Mouse (Mus musculus): Measurements from ENCODE around the gene Meltf. TPM values are rescaled to one million over a fixed set of nuclear protein-coding genes. Genes with fewer than 3 reads are reported as not detected.

The Meltf gene
- polyA plus RNA-seq, 1 experiment from 2014 or later = 0.55 TPM

- Histone ChIP-seq H3K4me1 (ENCODE audit: control insufficient read depth, low read depth, low read length) (no peaks in the 10 kb centered on the region), H3K36me3 (ENCODE audit: control insufficient read depth, insufficient read depth) (no peaks in the 10 kb centered on the region), H3K4me2 (ENCODE audit: low read depth, low read length) (no peak overlapping the region), H3K9me3 (replicated peaks; ENCODE audit: control insufficient read depth, low read length) (no peaks in the 10 kb centered on the region), H3K9ac (ENCODE audit: low read depth, low read length) (no peak overlapping the region), H3K27me3 (ENCODE audit: control insufficient read depth, insufficient read depth, low read depth, low read length) (no peaks in the 10 kb centered on the region; the same call in 1 of the 2 replicates), H3K27ac (ENCODE audit: low read length) (no peak overlapping the region), H3K4me3 (ENCODE audit: low read depth, low read length) (no peak overlapping the region)
- no peak for ATAC-seq (ENCODE audit: low read depth)
- WGBS (ENCODE audit: insufficient replicate concordance) = 53% methylated on average over 9 of the region's 9 CpGs
Measured at GRCm38 (mm10) chr16:31882381-31882908, 3.8 kb downstream of the Meltf start.

DNA sequence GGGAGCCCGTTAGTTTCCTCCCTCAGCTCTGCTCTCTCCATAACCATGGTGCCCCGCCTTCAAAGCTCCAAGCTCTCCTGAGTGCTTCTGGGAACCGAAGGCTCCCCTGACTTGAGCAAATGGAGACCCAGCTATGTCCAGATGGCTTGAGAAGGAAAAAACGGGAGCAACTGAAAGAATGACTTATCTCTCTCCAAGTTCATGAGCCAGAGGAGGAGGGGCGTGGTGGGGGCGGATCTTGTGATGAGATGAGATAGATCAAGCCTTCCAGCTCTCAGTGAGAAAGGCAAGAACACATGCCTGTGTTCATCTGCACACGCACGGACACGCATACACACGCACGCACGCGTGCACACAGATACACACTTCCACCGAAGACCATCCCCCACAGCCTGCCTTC is 4.7 kb downstream of the Meltf start:
- Histone ChIP-seq H3K9me3 (replicated peaks; ENCODE audit: control insufficient read depth, low read length) (no peaks in the 10 kb centered on the region), H3K36me3 (ENCODE audit: control insufficient read depth, insufficient read depth) (no peaks in the 10 kb centered on the region), H3K27me3 (ENCODE audit: control insufficient read depth, insufficient read depth, low read depth, low read length) (no peaks in the 10 kb centered on the region; the same call in 1 of the 2 replicates), H3K4me3 (ENCODE audit: low read depth, low read length) (no peak overlapping the region), H3K27ac (ENCODE audit: low read length) (no peak overlapping the region), H3K4me1 (ENCODE audit: control insufficient read depth, low read depth, low read length) (no peaks in the 10 kb centered on the region), H3K9ac (ENCODE audit: low read depth, low read length) (no peak overlapping the region), H3K4me2 (ENCODE audit: low read depth, low read length) (no peak overlapping the region)
- 55% methylated on average over 14 of the region's 14 CpGs for WGBS (ENCODE audit: insufficient replicate concordance)
- ATAC-seq (ENCODE audit: low read depth) = no peak

DNA sequence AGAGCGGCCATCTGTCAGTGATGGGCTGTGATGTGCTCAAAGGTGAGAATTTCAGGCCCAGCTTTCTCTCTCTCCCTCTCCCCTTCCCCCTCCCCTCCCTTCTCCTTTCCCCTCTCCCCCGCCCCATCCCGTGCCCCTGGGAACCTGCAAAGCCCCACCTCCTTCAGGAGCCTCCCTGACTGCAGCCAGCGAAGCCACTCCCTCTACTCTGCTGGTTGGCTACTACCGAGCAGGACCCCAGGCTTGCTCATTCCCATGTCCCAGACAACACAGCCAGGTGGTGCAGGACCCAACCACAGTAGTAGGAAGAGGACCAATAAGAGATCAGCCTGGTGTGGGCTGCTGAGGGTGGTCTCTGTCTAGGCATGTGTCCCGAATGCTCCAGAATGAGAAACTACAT is 5.3 kb downstream of the Meltf start:
- H3K9ac ChIP-seq (ENCODE audit: low read depth, low read length) = no peak overlapping the region
- no peaks in the 10 kb centered on the region for H3K4me1 ChIP-seq (ENCODE audit: control insufficient read depth, low read depth, low read length)
- H3K27ac ChIP-seq (ENCODE audit: low read length) = no peak overlapping the region
- ATAC-seq (ENCODE audit: low read depth) = no peak
- H3K9me3 ChIP-seq (replicated peaks; ENCODE audit: control insufficient read depth, low read length) = no peaks in the 10 kb centered on the region
- H3K4me2 ChIP-seq (ENCODE audit: low read depth, low read length) = no peak overlapping the region
- WGBS (ENCODE audit: insufficient replicate concordance) = 25% methylated on average over 6 of the region's 6 CpGs
- H3K4me3 ChIP-seq (ENCODE audit: low read depth, low read length) = no peak overlapping the region
- no peaks in the 10 kb centered on the region; the same call in 1 of the 2 replicates for H3K27me3 ChIP-seq (ENCODE audit: control insufficient read depth, insufficient read depth, low read depth, low read length)
- H3K36me3 ChIP-seq (ENCODE audit: control insufficient read depth, insufficient read depth) = no peaks in the 10 kb centered on the region

GRCm38 (mm10) chr16:31890907-31891306 is 12.3 kb downstream of the Meltf start:
- Histone ChIP-seq H3K4me1 (ENCODE audit: control insufficient read depth, low read depth, low read length) (no peaks in the 10 kb centered on the region), H3K9me3 (replicated peaks; ENCODE audit: control insufficient read depth, low read length) (no peaks in the 10 kb centered on the region), H3K4me2 (ENCODE audit: low read depth, low read length) (no peak overlapping the region), H3K4me3 (ENCODE audit: low read depth, low read length) (no peak overlapping the region), H3K9ac (ENCODE audit: low read depth, low read length) (no peak overlapping the region), H3K36me3 (ENCODE audit: control insufficient read depth, insufficient read depth) (no peaks in the 10 kb centered on the region), H3K27ac (ENCODE audit: low read length) (no peak overlapping the region), H3K27me3 (ENCODE audit: control insufficient read depth, insufficient read depth, low read depth, low read length) (no peaks in the 10 kb centered on the region)
- WGBS (ENCODE audit: insufficient replicate concordance) = 64% methylated on average over 7 of the region's 7 CpGs
- no peak for ATAC-seq (ENCODE audit: low read depth)

DNA sequence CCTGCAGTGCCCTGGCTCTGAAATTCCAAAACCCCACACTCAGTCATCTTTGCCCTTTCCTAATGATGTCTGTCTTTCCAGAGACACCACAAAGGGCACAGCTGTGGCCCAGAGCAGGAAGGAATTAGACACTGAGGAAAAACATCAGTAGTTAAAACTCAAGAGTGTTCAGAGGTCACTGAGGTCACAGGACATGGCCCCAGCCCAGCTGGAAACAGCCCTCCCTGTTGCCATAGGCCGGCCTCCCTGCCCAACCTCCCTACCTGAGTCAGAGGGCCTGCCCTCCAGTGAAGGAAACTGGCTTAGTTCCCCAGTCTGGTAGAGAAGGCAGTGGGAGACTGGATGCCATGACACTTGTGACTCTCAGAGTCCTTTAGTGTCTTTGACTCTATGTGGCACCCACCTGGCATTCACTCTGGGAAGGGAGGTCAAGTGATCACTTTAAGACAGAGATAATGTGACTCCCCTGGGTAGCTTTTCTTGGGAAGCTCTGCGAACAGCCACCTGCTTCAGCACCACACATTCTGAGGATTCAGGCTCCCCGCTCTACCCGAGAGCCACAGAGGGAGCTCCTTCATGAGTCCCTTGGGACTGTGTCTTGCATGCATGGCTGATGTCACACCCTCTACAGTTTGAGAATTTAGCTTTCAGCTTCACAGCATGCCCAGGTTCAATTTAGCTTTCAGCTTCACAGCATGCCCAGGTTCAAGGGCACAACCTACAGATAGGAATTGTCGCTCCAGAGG is 15.0 kb downstream of the Meltf start:
- ATAC-seq (ENCODE audit: low read depth) = no peak
- Histone ChIP-seq H3K27ac (ENCODE audit: low read length) (no peak overlapping the region), H3K9ac (ENCODE audit: low read depth, low read length) (no peak overlapping the region), H3K4me1 (ENCODE audit: control insufficient read depth, low read depth, low read length) (no peaks in the 10 kb centered on the region), H3K36me3 (ENCODE audit: control insufficient read depth, insufficient read depth) (no peaks in the 10 kb centered on the region), H3K4me2 (ENCODE audit: low read depth, low read length) (no peak overlapping the region), H3K4me3 (ENCODE audit: low read depth, low read length) (no peak overlapping the region), H3K27me3 (ENCODE audit: control insufficient read depth, insufficient read depth, low read depth, low read length) (no peaks in the 10 kb centered on the region), H3K9me3 (replicated peaks; ENCODE audit: control insufficient read depth, low read length) (no peaks in the 10 kb centered on the region)
- WGBS (ENCODE audit: insufficient replicate concordance) = 67% methylated on average over 5 of the region's 5 CpGs

- H3K9ac ChIP-seq (ENCODE audit: low read depth, low read length) = no peak overlapping the region
- no peaks in the 10 kb centered on the region for H3K36me3 ChIP-seq (ENCODE audit: control insufficient read depth, insufficient read depth)
- no peak for ATAC-seq (ENCODE audit: low read depth)
- peak overlapping the region; percentile 22; the same call in 1 of the 2 replicates for H3K4me2 ChIP-seq (ENCODE audit: low read depth, low read length)
- H3K4me3 ChIP-seq (ENCODE audit: low read depth, low read length) = no peak overlapping the region
- no peaks in the 10 kb centered on the region for H3K9me3 ChIP-seq (replicated peaks; ENCODE audit: control insufficient read depth, low read length)
- no peak overlapping the region for H3K27ac ChIP-seq (ENCODE audit: low read length)
- H3K4me1 ChIP-seq (ENCODE audit: control insufficient read depth, low read depth, low read length) = no peaks in the 10 kb centered on the region
- no peaks in the 10 kb centered on the region for H3K27me3 ChIP-seq (ENCODE audit: control insufficient read depth, insufficient read depth, low read depth, low read length)
- 17% methylated on average over 29 of the region's 29 CpGs for WGBS (ENCODE audit: insufficient replicate concordance)
Measured at GRCm38 (mm10) chr16:31896971-31897774, 18.6 kb downstream of the Meltf start.

DNA sequence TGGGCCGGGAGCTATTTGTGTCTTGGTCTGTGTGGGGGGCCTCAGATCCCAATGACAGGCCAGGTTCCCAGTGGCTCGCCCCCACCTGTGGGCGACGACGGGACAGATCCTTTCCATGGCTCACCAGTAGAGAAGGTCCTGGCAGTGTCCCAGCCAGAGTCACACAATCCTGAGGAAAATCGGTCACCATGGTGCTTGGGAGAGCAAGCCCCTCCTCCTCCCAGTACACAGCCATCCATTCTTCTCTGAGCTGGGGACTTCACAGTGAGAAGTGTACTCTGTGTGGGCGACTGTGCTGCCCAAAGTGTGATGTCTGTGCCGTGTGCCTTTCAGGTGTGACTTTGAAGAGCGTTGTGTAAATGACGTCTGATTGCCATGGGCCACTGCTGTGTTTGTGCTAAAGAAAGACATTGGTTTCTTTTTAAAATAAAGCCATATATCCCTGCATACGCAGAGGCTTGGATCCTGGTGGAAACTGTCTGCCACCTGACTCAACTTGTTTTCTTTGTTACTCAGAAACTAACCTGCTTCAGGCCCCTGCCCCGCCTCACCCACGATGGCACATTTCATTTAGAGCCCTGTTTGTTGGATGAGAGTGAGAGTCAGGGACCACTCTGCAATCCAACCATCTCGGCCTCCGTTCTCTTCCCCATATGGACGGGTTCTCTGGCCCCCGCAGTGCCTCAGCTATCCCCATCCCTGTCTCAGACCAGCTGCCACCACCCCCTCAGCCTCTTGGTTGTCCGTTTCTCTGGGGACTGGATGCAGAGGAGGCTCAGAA is 20.1 kb downstream of the Meltf start:
- Histone ChIP-seq H3K4me1 (ENCODE audit: control insufficient read depth, low read depth, low read length) (no peaks in the 10 kb centered on the region), H3K36me3 (ENCODE audit: control insufficient read depth, insufficient read depth) (no peaks in the 10 kb centered on the region), H3K4me3 (ENCODE audit: low read depth, low read length) (no peak overlapping the region), H3K4me2 (ENCODE audit: low read depth, low read length) (no peak overlapping the region), H3K27me3 (ENCODE audit: control insufficient read depth, insufficient read depth, low read depth, low read length) (no peaks in the 10 kb centered on the region), H3K9ac (ENCODE audit: low read depth, low read length) (no peak overlapping the region), H3K9me3 (replicated peaks; ENCODE audit: control insufficient read depth, low read length) (no peaks in the 10 kb centered on the region), H3K27ac (ENCODE audit: low read length) (no peak overlapping the region)
- ATAC-seq (ENCODE audit: low read depth) = no peak
- WGBS (ENCODE audit: insufficient replicate concordance) = 74% methylated on average over 18 of the region's 18 CpGs

DNA sequence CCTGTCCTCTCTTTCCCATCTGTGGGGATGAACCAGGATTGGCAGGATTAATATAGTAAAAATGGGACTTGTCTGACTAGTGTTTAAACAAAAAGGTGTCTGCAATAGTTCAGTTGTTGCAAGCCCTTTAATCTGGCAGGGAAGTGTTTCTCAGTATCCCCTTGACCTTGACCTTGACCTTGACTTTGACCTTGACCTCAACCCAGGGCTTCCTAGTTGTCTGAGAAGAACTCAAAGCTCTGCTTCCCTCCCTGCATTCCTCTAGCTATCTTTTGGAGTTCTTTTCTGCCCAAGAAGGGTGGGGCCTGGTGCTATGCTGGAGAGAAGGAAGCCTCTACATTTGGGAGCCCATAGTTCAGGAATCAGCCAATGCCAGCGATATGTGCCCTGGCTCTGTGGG is 23.3 kb downstream of the Meltf start:
- 63% methylated on average over 1 of the region's 1 CpGs for WGBS (ENCODE audit: insufficient replicate concordance)

More for the DNA sequence above, 23.3 kb downstream of the Meltf start:
- Histone ChIP-seq H3K27ac (ENCODE audit: low read length) (no peak overlapping the region), H3K4me3 (ENCODE audit: low read depth, low read length) (no peak overlapping the region), H3K27me3 (ENCODE audit: control insufficient read depth, insufficient read depth, low read depth, low read length) (no peaks in the 10 kb centered on the region; the same call in 1 of the 2 replicates), H3K4me1 (ENCODE audit: control insufficient read depth, low read depth, low read length) (peaks cover 4% of the 10 kb centered on the region; the same call in 1 of the 2 replicates), H3K4me2 (ENCODE audit: low read depth, low read length) (no peak overlapping the region), H3K36me3 (ENCODE audit: control insufficient read depth, insufficient read depth) (no peaks in the 10 kb centered on the region), H3K9ac (ENCODE audit: low read depth, low read length) (no peak overlapping the region), H3K9me3 (replicated peaks; ENCODE audit: control insufficient read depth, low read length) (no peaks in the 10 kb centered on the region)
- no peak for ATAC-seq (ENCODE audit: low read depth)
